Mouse (Mus musculus) heart, adult 18-20 months (tissue): ENCODE data around the gene Cd2. TPM values are rescaled to one million over a fixed set of nuclear protein-coding genes. Genes with fewer than 3 reads are reported as not detected.
A peak's percentile ranks its signal among the peaks of the same experiment; 100 is the strongest.

Source experiments
- DNase-seq, 2 experiments: peaks; one replicate each; pipeline ENCODE4 v3.0.0; 2021 to 2022; ENCODE audit warnings: mixed read lengths in 1 of 2
- total RNA-seq, 2 experiments: library from RNA; stranded (reverse); gene quantifications; 2 replicates each; pipeline ENCODE4 v1.2.3; 2021

The Cd2 gene
- total RNA-seq, 2 experiments from 2014 or later = 0.32 to 4.6 TPM

DNA sequence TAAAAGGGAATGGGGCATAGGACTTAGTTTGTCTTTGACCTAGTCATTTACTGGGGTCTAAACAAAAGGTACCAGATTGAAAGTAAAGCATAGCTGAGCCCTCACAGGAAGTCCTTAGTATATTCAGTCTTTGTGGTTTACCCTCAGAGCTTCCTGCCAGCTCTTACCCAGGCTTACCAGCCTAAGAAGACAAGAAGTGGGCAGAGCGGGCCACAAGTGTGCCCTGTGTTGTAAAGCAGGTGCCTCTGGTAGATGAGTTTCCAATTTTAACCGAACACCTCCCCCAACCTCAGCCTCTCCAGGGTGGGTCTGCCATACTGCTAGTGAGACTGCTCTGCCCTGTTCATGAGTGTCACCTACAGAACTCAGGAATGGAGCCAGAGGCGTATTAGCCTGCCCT is 12.9 kb downstream of the Cd2 start:
- peak in 1 of 2 experiments; percentile 41 for DNase-seq

DNA sequence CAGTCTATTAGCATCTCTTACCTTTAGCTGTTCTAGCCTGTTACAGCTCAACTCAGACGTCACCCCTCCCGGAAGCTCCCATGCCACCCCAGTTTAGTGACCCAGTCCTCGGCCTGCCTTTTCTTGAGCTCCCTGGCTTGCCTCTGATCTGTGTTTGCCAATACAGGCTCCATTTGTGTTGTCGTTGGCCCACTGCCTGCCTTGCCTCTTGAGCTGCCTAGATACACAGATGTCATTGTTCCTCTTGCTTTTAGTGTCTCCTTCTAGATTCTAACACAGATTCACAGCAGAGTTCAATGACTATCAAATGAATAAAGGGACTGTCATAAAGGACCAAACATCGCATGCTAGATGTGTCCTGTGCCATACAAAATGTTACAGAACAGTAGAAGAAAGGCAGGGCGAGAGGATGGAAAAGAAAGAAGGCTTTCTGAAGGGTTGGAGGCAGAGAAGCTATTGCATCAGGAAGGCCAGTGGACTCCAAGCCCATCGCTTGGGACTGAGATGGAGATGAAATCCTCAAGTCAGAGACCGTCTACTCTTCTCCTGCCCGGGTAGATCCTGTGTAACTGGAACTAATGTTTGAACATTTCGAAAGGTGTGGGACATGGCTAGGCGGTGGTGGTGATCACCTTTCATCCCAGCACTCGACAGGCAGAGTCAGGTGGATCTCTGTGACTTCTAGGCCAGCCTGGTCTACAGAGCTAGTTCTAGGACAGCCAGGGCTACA is 13.5 kb downstream of the Cd2 start:
- peak; percentile 75 to 76 for DNase-seq

DNA sequence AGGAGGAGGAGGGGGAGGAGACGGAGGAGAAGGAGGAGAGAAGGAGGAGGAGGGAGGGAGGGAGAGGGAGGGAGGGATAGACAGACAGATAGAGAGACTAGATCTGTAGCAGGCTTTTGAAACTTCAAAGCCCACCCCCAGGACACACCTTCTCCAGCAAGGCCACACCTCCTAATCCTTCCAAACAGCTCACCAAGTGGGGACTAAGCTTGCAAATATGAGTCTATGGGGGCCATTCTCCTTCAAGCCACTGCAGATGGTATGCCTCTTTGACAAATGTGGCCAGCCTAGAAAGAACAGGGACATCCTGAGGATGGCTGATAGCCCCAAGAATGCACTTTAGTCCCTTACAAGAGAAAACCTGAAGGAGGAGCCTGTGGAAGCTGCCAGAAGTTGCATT is 15.6 kb downstream of the Cd2 start:
- no peak for DNase-seq

DNA sequence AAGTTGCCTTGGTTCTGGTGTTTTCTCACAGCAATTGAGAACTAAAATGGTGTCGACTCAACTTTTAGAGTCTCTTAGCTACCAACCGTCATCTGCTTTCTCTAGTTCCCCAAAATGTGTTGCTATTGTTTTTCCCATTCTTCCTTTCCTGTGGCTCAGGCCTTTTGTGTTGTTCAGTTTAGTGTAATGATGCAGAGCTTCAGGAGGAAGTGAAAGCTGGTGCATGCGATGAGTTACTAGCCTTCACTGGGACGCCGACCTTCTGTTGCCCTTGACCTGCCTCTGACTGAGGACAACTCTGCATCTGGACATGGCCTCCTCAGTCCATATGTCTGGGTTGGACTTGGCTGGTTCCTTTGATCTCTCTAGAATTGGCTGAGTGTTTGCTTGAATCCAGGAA is 16.9 kb downstream of the Cd2 start:
- no peak for DNase-seq

DNA sequence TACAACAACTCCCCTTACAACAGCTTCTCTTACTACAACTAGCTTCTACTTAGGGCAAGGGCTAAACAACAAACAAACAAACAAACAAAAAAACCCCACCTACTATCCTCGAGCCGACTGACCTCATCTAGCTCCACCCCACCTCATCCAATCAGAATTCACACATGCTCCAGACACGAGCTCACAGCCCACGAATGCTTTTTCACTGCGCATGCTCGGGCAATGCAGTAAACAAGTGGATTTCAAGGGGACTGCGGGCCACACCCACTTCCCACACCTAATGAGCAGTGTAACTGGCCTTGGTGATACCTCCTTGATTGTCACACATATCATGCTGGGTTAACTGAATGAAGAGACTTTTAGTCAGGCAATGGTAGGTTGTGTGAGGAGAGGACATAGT is 19.4 kb downstream of the Cd2 start:
- no peak for DNase-seq

DNA sequence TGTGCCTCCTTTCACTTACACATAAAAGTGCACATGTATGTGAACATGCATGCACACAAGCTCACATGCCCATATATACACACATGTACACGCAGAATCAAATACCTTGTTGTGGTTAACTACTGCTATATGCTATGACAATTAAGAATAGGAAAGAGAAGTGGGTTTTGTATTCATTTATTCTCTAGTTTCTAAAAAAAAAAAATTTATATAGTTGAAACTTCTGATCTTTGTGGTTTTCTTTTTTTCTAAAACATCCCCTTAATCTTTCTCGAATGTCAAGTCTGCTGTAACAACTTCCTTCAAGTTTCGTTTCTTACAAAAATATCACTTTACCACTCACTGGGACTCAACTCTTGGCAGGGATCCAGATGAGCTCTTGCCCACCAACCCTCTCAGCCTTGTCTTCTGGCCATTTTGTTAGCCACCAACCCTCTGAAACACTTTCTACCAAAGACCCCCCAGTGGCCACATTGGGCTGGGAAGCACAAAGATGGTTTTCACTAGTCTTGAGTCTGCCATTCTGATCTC is 22.1 kb downstream of the Cd2 start:
- DNase-seq = no peak

DNA sequence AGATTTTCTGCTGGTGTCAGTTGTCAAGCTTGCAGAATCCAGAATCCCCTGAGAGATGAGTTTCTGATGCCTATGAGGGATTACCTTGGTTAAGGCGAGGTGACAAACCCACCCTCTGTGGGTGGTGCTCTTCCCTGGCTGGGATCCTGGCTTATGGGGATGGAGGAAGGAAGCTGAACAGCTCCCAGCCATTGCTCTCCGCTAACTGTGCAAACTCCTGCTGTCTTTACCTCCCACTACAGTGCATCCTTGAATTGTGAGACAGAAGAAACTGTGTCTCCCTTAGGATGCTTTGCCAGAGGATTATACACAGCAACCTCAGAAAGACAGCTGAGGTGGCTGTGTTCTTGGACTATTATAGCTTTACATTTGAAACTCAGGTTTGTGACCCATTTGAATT is 28.8 kb downstream of the Cd2 start:
- DNase-seq = no peak

DNA sequence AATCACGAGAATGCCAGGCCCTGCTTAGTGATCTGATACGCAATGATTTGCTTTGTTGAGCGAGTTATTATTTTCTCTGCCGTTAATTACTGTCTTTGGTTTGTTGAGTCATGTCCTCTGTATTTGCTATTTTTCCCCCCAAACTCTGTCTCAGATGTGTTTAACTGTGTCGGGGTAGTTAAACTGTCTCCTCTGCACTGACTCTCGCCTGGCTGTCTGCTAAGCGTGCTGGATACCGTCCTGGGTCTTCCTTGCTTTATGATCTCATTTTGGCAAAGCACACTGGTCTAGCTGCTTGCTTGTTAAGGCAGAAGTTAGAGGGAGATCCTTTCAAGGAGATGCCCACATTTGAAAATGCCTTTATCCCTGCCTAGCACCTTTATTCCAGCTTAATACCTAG is 31.6 kb downstream of the Cd2 start:
- no peak for DNase-seq

DNA sequence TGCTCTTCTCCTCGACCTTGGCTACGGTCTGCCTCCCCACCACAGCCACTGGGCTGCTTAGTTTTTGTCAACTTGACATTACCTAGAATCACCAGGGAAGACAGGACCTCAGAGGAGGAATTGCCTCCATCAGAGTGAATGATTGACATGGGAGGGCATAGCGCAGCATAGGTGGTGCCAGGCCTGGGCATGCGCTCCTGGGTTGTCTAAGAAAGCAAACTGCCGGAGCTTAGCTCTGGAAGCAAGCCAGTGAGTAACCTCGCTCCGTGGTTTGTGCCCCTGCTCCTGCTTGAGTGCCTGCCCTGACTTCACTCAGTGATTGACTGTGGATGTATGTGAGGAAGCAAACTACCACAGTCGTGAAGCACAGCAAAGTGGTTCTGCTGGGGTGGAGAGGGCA is 35.6 kb downstream of the Cd2 start:
- no peak for DNase-seq

DNA sequence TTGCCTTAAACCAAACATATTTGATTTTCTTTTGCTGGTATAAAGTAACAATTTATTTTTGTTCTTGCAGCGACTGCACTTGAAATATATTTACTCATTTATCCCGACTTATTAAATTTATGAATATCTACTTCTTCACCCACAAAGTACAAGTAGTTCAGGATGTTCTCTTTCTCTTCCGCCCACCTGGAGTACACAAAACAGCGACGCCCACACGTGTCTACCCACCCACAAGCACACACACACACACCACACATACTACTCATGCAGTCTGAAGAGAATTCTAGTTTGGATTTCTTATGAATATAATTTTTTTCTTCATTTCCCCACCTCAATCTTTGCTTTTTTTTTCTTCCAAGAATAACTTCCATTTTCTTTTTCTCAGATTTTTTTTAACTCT is 37.9 kb downstream of the Cd2 start:
- no peak for DNase-seq

DNA sequence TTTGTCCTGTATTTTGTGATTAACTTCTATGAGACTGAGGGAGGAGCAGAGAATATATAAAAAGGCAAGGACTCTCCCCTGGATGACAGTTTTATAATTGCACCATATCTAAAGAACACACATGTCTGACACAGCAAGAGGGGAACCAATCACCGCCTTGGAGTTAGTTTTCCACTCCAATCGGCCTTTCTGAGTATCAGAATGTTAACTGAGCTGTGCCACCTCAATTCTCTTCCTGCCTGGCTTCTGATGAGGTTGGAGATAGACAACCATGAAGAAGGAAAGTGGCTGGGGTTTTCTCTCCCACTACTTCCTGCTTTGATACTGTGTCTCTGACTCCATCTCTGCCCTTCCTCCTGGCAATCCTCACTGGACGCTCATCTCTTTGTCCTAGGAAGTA is 42.5 kb downstream of the Cd2 start:
- DNase-seq = no peak

DNA sequence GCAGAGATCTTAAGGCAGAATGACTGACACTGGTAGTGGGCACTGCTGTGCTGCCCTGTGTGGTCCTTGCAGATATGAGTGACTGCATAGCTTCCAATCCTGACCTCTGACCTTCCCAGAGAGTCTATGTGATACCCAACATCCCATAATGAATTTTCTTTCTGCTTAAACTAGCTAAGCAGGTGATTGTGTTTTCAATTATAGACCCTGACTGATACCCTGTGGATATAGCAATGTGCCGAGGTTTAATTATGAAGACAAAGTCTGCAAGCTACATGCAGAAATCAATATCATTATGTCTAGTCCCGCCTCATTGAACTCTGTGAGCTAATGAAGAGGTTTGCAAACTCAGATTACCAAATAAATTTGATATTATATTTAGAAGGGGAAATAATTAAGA is 44.7 kb downstream of the Cd2 start:
- DNase-seq = no peak

DNA sequence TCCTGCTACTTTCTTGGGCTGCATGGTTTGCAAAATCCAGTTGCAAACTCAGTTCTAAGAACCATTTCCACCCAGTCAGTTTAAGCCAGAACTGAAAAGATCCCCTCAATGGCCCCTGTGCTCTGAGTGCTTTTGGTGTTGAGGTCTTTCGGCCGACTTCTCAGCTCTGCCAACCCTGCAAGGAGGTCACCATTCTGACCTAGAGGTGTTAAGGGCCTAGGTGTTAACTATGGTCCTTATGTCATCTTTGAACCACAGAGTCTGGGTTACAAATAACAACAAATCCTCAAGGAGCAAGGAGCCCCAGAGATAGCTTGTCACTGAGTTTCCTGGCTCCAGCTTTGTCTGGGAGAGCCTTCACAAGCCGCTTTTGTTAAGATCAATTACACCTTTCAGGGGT is 45.9 kb downstream of the Cd2 start:
- no peak for DNase-seq

DNA sequence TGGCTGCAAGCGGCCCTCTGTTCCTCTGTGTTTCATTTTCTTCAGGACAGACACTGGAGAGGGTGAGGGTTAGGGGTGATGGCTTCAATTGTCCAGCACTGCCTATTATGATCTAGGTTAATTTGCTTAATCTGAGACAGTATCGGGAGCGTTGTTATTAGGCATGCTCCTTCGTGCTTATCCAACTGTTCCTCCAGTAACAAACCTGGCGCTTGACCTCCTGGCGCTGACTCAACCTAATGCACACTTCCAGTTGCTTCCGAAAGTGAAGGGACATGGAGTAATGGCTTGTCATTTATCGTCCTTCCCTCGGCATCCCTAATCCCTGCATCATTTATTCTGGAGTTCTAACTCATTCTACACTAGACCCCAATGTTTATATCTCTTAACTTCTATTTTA is 46.9 kb downstream of the Cd2 start:
- DNase-seq = no peak

DNA sequence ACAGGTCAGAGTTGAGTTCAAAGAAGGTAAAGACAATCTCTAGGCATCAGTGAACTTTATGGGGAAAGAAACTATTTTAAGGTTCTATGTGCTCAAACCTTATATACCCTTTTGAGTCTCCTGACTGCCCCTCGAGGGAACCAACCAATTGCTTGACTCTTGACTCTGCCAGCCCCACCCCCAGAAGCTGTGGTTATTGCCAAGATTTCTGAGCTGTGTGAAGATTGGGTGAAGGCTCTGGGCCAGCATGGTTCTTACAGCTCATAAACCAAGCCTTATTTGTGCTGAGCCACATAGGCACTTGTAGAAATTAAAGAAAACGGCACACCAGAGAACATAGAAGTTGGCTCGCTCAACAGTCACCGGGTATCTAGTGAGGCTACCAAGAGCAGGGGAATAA is 48.5 kb downstream of the Cd2 start:
- no peak for DNase-seq

DNA sequence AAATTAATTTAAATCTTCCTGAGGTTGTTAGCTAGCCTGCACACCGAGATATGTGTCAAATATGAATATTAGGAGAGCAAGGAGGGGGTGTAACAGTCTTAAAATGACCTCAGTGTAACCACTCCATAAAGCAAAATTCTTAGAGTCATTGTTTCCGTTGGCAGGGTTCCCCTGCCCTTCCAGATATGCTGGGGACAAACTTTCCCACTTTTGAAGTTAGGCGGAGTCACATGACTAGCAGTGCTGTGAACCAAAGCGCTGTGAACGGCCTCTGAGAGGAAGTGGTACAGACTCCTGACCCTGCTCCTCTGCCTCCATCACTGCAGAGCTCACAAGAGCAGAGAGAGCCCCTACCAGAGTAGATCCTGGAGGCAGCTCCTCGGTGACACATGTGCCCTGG is 49.0 kb downstream of the Cd2 start:
- no peak for DNase-seq

DNA sequence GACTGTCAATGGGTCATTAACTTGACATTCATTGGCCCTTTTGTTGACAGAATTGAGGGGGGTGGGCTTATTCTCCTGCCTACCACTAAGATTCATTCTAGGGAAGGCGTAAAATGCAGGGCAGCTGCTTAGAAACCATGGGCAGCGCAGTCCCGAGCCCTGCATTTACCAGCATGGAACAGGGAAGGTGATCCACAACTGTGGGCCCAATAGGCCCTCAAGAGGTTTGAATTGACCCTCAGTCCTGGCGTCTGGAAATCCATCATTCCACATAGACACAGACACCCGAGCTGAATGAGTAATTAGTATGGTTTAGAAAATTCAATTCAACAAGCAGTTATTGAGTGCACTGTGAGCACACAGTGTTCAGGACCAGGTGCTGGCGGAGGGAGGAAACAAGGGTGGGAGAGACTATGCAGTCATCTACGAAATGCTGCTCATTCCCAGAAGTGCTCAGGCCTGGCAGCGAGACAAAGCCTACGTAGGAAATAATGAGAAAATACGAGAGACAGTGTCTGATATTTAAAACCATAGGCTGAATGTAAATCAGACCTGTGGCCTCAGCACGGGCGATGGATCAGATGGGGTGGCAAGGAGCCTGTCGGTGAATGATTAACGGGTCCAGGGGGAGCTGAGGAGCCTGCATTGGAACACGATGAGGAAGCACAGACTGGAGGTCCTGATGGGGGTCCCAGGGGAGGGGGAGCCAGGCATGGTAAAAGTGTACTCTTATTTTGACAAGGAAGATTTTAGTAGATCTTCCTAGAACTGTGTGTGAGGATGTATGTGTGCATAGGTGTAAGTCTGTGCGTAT is 50.5 kb downstream of the Cd2 start:
- DNase-seq = no peak

DNA sequence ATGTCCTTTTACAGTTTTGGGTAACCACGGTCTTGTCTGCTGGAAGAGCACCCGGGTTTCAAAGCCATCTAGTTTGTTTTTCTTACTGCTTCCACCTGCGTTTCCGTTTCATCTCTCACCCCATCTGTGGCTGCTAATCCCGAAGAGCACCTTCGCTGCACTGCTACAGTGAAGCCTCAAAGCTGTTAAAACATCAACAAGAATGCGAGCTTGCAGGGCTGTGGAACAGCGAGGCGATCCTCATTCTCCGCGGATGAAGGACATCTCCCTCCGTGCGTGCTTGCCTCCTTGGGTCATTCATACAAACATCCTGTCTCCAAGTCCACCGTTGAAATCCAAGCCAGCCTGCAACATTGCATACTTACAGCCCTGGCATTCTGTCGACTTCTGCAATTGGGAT is 51.5 kb downstream of the Cd2 start:
- no peak for DNase-seq

DNA sequence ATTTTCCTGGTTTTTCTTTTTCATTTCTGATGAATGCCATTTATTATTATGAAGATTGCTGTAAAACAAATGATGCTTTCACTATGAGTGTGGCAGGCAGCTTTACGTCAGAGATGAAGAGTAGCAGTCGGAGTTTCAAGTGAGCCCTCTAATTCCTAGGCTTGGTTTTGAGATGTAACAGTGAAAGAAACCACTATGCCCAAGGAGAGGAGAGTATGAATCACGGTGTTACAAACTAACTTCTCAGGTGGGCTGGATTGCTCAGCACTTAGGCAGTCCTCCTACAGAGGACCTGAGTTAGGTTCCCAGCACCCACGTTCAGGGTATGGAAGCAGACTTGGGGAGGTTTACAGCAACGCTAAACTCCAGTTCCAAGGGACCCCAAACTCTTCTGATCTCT is 52.4 kb downstream of the Cd2 start:
- DNase-seq = no peak

DNA sequence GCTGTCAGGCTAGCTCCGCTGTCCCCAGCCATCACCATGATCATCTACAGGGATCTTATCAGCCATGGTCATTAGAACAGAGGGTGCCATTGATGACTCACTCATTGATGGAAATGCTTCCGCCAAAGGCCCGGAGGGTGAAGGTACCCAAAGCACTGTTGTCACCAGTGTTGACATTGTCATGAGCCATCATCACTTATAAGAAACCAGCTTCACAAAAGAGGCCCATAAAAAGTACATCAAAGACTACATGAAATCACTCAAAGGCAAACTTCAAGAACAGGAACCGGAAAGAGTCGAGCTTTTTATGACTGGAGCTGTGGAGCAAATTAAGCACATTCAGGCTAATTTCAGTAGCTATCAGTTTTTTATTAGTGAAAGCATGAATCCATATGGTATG is 54.3 kb downstream of the Cd2 start:
- DNase-seq = no peak

DNA sequence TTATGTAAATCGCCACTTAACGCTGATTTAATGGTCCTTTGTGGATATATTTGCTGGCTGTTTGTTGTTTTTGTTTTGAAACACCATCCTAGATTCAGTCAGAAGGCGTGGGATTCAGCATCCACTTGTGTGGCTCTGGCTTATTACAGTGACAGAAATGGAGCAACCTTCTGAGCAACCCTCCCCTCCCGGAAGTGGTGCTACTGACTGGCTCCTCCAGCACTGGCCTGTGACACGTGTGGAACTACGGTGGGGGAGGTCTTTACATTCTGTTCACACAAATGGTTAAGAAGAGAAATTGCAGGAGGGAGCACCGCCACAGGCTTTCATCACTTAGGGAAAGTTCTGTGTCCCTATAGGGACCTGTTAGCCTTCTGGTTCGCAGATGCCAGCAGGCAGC is 55.2 kb downstream of the Cd2 start:
- DNase-seq = no peak

DNA sequence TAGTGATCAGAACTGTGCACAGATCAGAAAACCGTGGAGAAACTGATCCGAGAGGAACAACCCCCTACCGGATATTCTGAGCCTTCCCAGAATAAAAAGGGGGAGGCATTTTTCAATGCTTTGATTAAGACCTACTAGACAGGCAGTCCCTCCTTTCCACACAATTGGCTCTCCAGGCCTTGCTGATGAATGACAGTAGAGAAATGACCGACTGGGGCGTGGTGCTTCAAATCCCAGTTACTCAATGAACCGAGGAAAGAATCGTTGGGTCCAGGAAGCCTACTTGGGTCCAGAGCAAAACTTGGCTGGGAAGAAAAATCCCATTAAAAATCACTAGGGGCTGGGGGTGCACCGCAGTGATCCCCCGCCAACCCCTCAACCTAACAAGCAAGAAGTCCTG is 57.5 kb downstream of the Cd2 start:
- no peak for DNase-seq

DNA sequence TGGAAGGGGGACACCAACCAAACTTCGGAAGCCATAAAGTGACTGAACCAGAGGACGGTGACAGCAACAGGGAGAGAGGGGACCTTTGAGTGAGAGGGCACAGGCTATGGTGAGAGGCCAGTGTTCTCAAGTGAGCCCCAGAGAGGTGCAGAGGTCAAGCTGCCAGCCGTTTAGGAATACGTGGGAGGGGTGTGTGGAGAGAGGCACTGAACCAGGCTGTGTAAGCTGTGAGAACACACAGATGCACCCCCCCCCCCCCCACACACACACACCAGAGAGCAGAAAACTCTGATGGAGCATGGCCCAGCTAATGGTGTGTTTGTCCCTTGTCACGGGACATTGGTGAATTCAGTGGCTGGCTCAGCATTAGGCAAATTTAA is 58.2 kb downstream of the Cd2 start:
- no peak for DNase-seq
